Mouse (Mus musculus) liver, postnatal 0 days (tissue): ENCODE data around the gene Nanos1. TPM values are rescaled to one million over a fixed set of nuclear protein-coding genes. Genes with fewer than 3 reads are reported as not detected.

Source experiments
- ATAC-seq: fragments of 200-750 bp; cut with Nextera tagmentation; 2 replicates; pipeline ENCODE4 v1.8.0; 2017; ENCODE audit warnings: mild to moderate bottlenecking, moderate library complexity
- DNase-seq: peaks from one replicate; pipeline ENCODE4 v3.0.0-alpha.2; 2016
- H3K27ac ChIP-seq: fragments of 300-500 bp; sonication (generic); 2 replicates; pipeline ENCODE4 v1.5.1; 2014; ENCODE audit warnings: antibody characterized with exemption, moderate library complexity, mild to moderate bottlenecking, low read depth
- H3K27me3 ChIP-seq: fragments of 300-500 bp; sonication (generic); 2 replicates; pipeline ENCODE4 v1.6.1; 2014; ENCODE audit warnings: low read length, control low read depth, mixed read lengths; ENCODE audit not compliant: insufficient read depth
- H3K36me3 ChIP-seq: fragments of 300-500 bp; sonication (generic); replicated peaks from 2 replicates; pipeline ENCODE4 v1.6.1; 2014; ENCODE audit warnings: mild to moderate bottlenecking, control low read depth, low read length, moderate library complexity, mixed read lengths; ENCODE audit not compliant: insufficient read depth
- H3K4me1 ChIP-seq: fragments of 300-500 bp; sonication (generic); 2 replicates; pipeline ENCODE4 v1.6.1; 2014; ENCODE audit warnings: antibody characterized with exemption, mild to moderate bottlenecking, control low read depth; ENCODE audit not compliant: insufficient read depth
- H3K4me2 ChIP-seq: fragments of 300-500 bp; sonication (generic); 2 replicates; pipeline ENCODE4 v1.6.1; 2014; ENCODE audit warnings: low read depth, mild to moderate bottlenecking, low read length, moderate library complexity, mixed read lengths
- H3K4me3 ChIP-seq: fragments of 300-500 bp; sonication (generic); 2 replicates; pipeline ENCODE4 v1.5.1; 2014; ENCODE audit warnings: low read depth, low read length
- H3K9ac ChIP-seq: fragments of 300-500 bp; sonication (generic); replicated peaks from 2 replicates; pipeline ENCODE4 v1.6.1; 2014; ENCODE audit warnings: mild to moderate bottlenecking, moderate library complexity
- H3K9me3 ChIP-seq: fragments of 300-500 bp; sonication (generic); 2 replicates; pipeline ENCODE4 v1.6.1; 2016; ENCODE audit warnings: mild to moderate bottlenecking, control low read depth, low read length, mixed read lengths
- CTCF ChIP-seq: sonication (generic); IDR thresholded peaks from 2 replicates; pipeline ENCODE4 v1.5.1; 2016; ENCODE audit warnings: antibody characterized with exemption, low read depth
- EP300 ChIP-seq: IDR thresholded peaks from 2 replicates; pipeline ENCODE4 v1.6.1; 2016; ENCODE audit warnings: antibody characterized with exemption, low read depth, mild to moderate bottlenecking
- WGBS: fragments of 180-500 bp; shearing (Covaris S2); extraction: QIAGEN DNeasy Blood & Tissue Kit; methylation state at CpG from one replicate; pipeline ENCODE4 v1.1.7; 2014; ENCODE audit not compliant: insufficient replicate concordance; 5-methylcytosine and 5-hydroxymethylcytosine counted together
- polyA plus RNA-seq: library from polyadenylated mRNA; unstranded; fragments of >200 nt; fragmentation: Nextera tagmentation; extraction: Ambion mirVana; gene quantifications from 2 replicates; pipeline ENCODE4 v1.2.1, GENCODE M21; 2015

Gene Nanos1
- 0.41 and 0.46 TPM in 2 replicates for polyA plus RNA-seq

- Histone ChIP-seq H3K4me3 (peak within 1 kb of the TSS; percentile 78), H3K27ac (no peak within 1 kb of the TSS), H3K9me3 (no peaks in the 10 kb centered on the region), H3K4me2 (peak within 1 kb of the TSS; percentile 100), H3K27me3 (peaks cover 7% of the 10 kb centered on the region; the same call in 1 of the 2 replicates), H3K36me3 (peaks cover 8% of the 10 kb centered on the region), H3K4me1 (peaks cover 17% of the 10 kb centered on the region), H3K9ac (peak within 1 kb of the TSS; percentile 58)
- no peak for TF ChIP-seq CTCF
- TF ChIP-seq EP300, result no peak
- 4% methylated on average over 55 of the region's 58 CpGs for WGBS
- peak; percentile 89 for ATAC-seq
- peak; percentile 90 for DNase-seq
Measured at GRCm38 (mm10) chr19:60755438-60756191, at the start of gene Nanos1. Gene Nanos1, plus strand, starts transcription at chr19:60755987.

GRCm38 (mm10) chr19:60709193-60709900 lies 46.4 kb upstream of the Nanos1 start:
- Histone ChIP-seq H3K9me3 (no peaks in the 10 kb centered on the region), H3K36me3 (no peaks in the 10 kb centered on the region), H3K4me3 (no peak overlapping the region), H3K27me3 (no peaks in the 10 kb centered on the region), H3K9ac (no peak overlapping the region), H3K4me2 (no peak overlapping the region), H3K4me1 (no peaks in the 10 kb centered on the region), H3K27ac (no peak overlapping the region)
- ATAC-seq (peak; percentile 89), DNase-seq (peak; percentile 12)
- TF ChIP-seq EP300 (peak; percentile 74), CTCF (no peak)
- WGBS, result 67% methylated on average over 4 of the region's 4 CpGs

GRCm38 (mm10) chr19:60710196-60710595 lies 45.6 kb upstream of the Nanos1 start:
- TF ChIP-seq CTCF (no peak), EP300 (no peak)
- no peaks in the 10 kb centered on the region for H3K9me3 ChIP-seq
- ATAC-seq (no peak), DNase-seq (no peak)
- H3K4me3 ChIP-seq, result no peak overlapping the region
- no peaks in the 10 kb centered on the region for H3K36me3 ChIP-seq
- H3K27ac ChIP-seq, result no peak overlapping the region; the same call in 1 of the 2 replicates
- H3K27me3 ChIP-seq, result no peaks in the 10 kb centered on the region
- H3K9ac ChIP-seq, result no peak overlapping the region
- no peak overlapping the region for H3K4me2 ChIP-seq
- 23% methylated on average over 3 of the region's 3 CpGs for WGBS
- no peaks in the 10 kb centered on the region for H3K4me1 ChIP-seq

GRCm38 (mm10) chr19:60712577-60712976 lies 43.2 kb upstream of the Nanos1 start:
- H3K9me3 ChIP-seq, result no peaks in the 10 kb centered on the region
- ATAC-seq, result no peak
- 83% methylated on average over 2 of the region's 2 CpGs for WGBS
- no peak overlapping the region for H3K4me3 ChIP-seq
- no peaks in the 10 kb centered on the region for H3K36me3 ChIP-seq
- H3K4me1 ChIP-seq, result no peaks in the 10 kb centered on the region
- no peak overlapping the region for H3K9ac ChIP-seq
- TF ChIP-seq EP300 (no peak), CTCF (no peak)
- no peak overlapping the region for H3K4me2 ChIP-seq
- H3K27ac ChIP-seq, result no peak overlapping the region
- no peak for DNase-seq
- H3K27me3 ChIP-seq, result no peaks in the 10 kb centered on the region

GRCm38 (mm10) chr19:60716381-60716780 lies 39.4 kb upstream of the Nanos1 start:
- H3K4me3 ChIP-seq, result no peak overlapping the region
- no peaks in the 10 kb centered on the region for H3K4me1 ChIP-seq
- no peak overlapping the region for H3K27ac ChIP-seq
- H3K9ac ChIP-seq, result no peak overlapping the region
- no peaks in the 10 kb centered on the region for H3K36me3 ChIP-seq
- no peak for ATAC-seq
- no peaks in the 10 kb centered on the region for H3K27me3 ChIP-seq
- no peak for TF ChIP-seq CTCF
- TF ChIP-seq EP300, result no peak
- H3K9me3 ChIP-seq, result no peaks in the 10 kb centered on the region
- H3K4me2 ChIP-seq, result no peak overlapping the region
- 80% methylated on average over 2 of the region's 2 CpGs for WGBS
- no peak for DNase-seq

- WGBS, result 45% methylated on average over 2 of the region's 2 CpGs
- no peak overlapping the region for H3K27ac ChIP-seq
- no peak overlapping the region for H3K4me3 ChIP-seq
- no peaks in the 10 kb centered on the region for H3K27me3 ChIP-seq
- H3K9me3 ChIP-seq, result no peaks in the 10 kb centered on the region
- ATAC-seq, result peak; percentile 77
- H3K4me2 ChIP-seq, result no peak overlapping the region
- no peaks in the 10 kb centered on the region for H3K36me3 ChIP-seq
- no peak for TF ChIP-seq EP300
- TF ChIP-seq CTCF, result peak; percentile 89
- no peak overlapping the region for H3K9ac ChIP-seq
- DNase-seq, result peak; percentile 63
- no peaks in the 10 kb centered on the region for H3K4me1 ChIP-seq
Measured at GRCm38 (mm10) chr19:60730281-60730852, 25.4 kb upstream of the Nanos1 start.
